Mouse (Mus musculus): ENCODE measurements around the gene Scamp1. TPM values are rescaled to one million over a fixed set of nuclear protein-coding genes. Genes with fewer than 3 reads are reported as not detected.
"Not testable (repeated sequence)": the region's sequence is repeated elsewhere in the genome, so short reads cannot be mapped to it uniquely, and the experiment has no call there.

Scamp1 gene
- total RNA-seq (2021): 10 to 100 TPM; 31.2 to 31.8 TPM
- long read RNA-seq, experiment 1, full-length matches to known transcripts: 68 of 80 reads
- long read RNA-seq, experiment 1, partial matches to known transcripts: 0 of 80 reads
- long read RNA-seq, experiment 1, other reads (novel, unspliced or antisense): 12 of 80 reads
- long read RNA-seq, experiment 2, full-length matches to known transcripts: 58 of 70 reads
- long read RNA-seq, experiment 2, partial matches to known transcripts: 5 of 70 reads
- long read RNA-seq, experiment 2, other reads (novel, unspliced or antisense): 7 of 70 reads

DNA sequence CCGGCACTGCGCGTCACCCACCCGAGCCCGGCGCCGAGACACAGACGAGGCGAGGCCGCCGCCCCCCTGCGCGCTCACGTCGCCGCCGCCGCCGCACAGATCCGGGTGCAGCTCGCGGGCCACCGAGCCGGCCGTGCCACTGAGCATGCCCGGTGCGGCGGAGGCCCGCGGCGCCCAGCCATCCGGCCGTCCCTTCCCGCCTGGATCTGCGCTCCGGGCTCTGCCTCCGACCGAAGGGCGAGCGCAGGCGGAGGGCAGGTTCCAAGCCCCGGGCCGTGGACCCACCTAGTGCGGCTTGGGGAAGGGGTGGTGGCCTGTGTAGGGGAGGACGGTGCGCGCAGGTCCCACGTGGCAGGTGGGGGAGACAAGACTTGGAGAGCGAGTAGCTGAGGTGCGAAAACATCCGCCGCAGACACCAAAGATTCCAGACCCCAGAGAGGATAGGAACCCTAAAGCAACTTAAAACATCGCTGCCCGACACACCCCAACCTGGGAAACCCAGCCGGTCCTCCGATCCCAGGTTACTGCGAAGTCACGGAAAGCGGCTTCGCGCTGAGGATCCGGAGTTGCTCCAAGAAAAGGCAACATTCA is at the start of gene Scamp1:
Gene Scamp1, minus strand, starts transcription at position 577 of the 591 bp plus-strand sequence.
- intact Hi-C loops (cut with DNase I): loop anchor here (2.0 kb wide), 1 partner anchor 73 kb away; the partner anchor contains the start of gene Ap3b1
- DNase-seq: peak; percentile 93 to 94

DNA sequence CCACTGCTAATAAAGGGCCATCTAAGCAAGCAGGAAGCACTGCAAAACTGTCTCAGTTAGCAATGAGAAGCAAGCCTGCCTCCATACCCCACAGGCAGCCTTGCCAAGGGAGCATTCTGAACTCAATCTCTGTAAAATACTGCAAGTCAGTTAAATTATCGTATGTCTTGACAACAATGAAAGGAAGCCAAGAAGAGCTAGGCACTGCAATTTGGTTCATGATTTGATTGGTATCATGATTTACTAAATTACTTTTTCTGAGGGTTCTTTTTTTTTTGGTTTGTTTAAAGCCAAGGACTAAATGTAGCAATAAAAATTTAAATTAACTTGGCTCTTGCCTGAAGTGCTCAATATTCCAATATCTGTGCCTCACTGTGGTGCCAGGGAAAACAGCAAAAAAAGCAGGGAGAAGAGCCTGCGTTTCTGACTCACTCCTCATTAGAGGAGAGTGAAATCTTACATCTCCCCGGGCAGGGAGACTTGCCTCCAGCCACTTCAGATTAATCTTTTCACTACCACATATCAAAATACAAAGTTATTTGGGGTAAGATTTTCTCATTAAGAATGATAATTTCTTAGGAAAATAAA is 44.8 kb upstream of the Scamp1 start:
- intact Hi-C loops (cut with DNase I): no loop called here
- no peak for DNase-seq

DNA sequence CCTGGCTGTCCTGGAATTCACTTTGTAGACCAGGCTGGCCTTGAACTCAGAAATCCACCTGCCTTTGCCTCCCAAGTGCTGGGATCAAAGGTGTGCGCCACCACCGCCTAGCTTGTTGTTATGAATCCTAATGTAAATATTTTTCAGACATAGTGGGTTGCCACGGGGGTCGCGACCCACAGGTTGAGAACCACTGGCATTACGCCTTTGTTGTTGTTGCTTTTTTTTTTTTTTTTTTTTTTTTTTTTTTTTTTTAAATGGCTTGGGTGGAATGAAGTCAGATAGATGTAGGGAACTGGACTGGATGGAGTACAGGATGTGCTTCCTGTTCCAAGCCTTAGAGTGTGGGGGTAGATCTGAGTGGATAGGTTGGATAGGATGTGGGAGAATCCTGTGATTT is 43.3 kb upstream of the Scamp1 start:
- intact Hi-C loops (cut with DNase I); DNase-seq: not testable (repeated sequence)

DNA sequence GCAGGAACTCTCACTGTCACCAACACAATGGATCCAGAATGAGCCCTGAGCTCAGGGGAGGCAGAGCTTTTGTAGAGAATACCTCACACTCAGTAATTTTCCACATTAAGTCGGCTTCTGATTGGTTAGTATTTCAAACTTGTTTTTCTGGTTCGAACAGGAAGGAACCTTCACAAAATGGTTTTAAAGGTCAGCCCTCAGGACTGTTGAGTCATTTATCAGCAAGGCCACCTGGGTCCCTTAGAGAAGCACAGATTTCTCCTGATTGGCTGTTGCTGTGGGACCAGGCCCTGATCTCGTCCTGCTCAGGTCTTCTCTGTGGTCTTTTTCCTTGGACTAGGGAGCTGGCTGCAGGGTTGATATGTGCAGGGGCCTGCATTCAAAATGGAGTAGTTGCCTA is 42.4 kb upstream of the Scamp1 start:
- no peak for DNase-seq
- intact Hi-C loops (cut with DNase I): no loop called here

DNA sequence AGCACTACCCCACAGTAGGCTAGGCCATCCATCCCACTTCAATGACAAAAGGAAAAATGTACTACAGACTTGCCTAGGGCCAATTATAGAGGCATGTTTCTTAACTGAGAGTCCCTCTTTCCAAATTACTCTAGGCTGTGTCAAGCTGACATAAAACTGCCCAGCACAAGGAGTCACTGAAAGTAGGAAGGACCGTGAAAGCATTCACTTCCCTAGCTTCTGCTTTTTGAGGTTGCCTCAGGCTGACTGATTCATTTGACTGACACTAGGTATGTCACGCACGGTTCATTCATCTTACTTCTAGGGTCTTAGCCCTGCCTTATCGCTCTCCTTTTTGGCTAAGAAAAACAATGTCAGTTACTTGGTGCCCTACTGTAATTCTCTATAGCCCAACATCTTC is 36.8 kb upstream of the Scamp1 start:
- intact Hi-C loops (cut with DNase I): no loop called here
- DNase-seq: no peak

DNA sequence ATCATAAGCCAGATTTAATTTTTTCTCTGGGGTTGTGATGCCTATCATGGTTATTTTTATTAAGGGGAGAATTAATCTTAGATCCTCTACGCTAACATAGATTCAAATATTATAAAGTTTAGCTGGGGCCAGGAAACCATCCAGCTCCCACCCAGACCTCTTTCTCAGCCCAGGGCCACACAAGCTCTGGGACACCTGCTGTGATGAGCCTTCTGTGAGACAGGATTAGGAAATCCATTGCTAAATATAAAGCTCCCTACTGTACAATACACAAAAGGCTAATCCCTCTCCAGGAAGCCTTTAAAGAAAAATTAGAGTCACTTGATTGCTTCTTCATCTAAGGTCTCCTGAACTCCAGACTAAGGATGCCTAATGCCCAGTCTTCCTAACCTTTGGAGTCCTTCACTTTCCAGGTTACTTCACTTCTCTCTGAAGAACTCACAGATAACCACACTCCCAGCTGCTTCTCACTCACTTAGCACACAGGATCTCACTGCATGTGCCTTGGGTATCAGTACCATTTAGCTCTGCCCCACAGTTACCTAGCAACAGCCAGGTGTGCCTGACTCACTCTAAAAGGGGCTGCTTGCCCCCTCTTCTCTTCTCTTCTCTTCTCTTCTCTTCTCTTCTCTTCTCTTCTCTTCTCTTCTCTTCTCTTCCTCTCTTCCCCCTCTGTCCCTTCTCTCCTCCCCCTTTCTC is 35.6 kb upstream of the Scamp1 start:
- DNase-seq: no peak
- intact Hi-C loops (cut with DNase I): no loop called here

DNA sequence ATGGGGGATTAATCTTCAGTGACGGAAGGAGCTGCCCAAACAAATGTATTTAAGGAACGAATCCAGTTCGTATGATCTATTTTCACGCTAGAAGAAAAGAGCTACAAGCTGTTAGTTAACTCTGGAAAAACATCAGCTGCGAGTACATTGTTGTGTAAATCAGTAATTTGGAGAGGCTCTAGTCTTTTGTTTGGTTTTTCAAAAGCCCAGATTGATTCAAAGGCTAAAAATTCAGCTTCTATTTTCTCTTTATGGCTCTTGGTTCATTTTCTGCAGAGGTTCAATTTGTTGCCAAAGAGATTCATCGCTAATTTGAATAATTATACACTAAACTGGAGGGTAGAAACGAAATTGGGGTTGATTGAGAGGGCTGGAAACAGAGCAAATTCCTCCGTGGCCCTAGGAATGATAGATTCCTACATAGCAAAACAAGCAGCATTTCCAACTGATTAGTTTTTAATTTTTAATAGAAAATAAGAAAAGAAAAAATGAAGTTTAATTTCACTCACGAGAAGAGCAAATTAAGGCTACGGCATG is 31.4 kb upstream of the Scamp1 start:
- intact Hi-C loops (cut with DNase I): no loop called here
- no peak for DNase-seq

DNA sequence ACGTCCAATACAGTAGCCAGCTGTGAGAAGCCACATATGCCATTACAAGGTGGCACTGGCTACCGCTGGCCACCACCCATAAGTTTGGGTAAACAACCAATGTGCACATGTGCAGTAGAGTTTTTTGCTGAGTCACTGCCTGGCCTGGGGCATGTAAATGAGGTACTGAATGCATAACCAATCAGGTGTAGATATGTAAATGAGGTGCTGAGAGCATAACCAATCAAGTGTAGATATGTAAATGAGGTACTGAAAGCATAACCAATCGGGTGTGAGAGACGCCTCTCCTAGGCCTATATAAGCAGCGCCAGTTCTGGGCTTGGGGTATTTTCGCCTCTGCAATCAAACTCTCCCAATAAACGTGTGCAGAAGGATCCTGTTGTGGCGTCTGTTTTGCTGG is 27.2 kb upstream of the Scamp1 start:
- intact Hi-C loops (cut with DNase I); DNase-seq: not testable (repeated sequence)

DNA sequence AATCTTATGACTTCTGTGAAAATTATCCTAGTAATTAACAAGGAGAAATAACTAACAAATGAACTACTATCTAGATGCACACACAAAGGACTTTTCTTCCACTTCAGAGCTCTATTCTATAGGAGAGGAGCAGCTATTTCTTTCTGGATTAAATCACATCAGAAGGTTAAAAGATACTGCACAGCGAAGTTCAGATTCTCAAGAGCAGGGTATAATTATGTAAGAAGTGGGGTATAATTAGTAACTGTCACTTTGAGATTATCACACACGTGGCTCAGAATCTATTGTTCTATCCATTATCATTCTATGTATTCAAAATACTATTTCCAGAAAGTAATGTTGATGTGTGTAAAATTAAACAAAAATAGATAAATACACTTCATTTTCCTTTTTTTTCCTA is 22.6 kb upstream of the Scamp1 start:
- intact Hi-C loops (cut with DNase I): no loop called here
- DNase-seq: no peak

DNA sequence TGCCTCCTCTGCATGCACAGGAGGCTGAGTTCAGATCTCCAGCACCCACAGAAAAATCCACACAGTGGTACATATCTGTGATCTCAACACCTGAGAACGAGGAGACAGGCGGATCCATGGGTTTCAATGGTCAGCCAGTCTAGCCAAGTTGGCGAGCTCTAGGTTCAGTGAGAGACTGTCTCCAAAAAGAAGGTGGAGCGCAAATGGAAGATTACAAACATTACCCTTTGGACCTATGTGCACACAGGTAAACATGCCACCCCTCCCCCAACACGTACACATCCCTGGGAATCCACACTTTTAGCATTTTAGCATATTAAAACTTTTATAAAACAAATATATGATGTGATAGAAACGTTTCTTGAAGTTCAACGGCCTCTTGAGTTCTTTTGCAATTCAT is 21.9 kb upstream of the Scamp1 start:
- DNase-seq: no peak
- intact Hi-C loops (cut with DNase I): no loop called here

DNA sequence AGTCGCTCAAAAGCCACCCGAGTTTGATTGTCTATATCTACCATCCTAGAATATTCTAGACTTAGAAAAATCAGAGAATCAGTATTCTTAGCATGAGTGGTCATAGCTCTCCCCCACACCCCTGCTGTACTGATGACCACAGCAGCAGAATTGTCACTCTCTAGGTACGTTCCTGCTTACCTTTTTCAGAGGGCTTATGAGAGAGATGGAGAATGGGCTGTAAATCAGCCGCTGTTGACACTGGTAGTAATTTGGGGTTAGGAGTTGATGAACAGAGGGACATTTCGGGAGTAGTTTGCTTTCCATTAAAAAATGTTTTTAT is 21.3 kb upstream of the Scamp1 start:
- DNase-seq: no peak
- intact Hi-C loops (cut with DNase I): no loop called here

DNA sequence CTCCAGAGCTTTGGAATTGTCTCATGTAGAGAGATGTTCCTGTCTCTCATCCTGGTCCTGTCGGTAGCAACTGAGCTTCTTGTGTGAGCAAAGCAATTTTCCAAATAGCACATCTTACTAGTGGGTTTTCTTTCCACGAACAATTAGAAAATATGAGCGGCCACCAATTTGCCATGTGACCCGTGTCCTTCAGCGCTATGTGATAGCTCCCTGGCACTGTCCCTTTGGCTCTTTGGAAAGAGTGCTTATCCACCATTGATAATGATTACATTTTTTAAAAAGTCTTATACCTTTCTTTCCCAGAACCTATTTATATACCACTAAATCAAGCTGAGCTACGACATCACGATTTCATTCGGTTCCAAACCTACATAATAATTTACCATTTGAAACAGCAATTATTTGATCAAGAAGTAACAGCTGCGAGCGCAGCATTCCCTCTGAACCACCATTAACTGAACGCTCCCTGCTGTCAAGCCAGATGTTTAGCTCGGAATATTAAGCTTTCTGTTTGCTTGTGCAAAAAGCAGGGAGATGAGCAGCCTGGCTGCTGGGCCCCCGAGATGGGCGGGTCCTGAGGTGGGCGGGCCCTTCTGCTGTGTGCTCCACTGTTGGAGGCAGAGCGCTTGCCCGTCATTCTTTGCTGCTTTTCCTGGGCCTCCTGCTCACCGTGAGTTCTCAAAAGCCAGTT is 20.8 kb upstream of the Scamp1 start:
- intact Hi-C loops (cut with DNase I): no loop called here
- peak; percentile 20 to 42 for DNase-seq

DNA sequence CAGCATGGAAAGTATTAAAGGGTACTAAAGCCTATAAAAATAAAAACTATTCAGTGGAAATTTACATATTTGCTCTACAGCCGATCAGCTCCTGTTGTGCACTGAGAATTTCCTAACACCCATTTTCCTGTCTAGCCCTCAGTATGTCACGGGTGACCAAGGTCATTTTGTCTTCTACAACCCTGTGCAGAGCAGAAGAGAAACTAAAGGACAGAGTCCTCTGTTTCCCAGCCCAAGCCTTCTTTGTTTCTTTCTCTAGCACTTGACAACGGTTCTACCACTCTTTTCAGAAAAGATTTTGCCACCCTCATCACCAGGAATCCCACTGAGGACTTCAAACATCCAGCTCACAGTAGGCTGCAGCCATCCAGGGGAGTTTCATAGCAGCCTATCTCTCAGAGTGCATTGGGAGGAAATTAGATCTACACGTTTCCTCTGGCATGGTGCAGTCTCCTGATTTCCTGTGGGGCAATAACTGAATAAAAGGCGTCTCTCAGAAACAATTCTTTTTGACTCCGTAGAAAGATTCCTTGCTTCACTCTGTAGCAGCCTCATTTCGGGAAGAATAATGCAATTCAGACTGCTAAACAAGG is 15.4 kb upstream of the Scamp1 start:
- intact Hi-C loops (cut with DNase I): no loop called here
- no peak for DNase-seq

DNA sequence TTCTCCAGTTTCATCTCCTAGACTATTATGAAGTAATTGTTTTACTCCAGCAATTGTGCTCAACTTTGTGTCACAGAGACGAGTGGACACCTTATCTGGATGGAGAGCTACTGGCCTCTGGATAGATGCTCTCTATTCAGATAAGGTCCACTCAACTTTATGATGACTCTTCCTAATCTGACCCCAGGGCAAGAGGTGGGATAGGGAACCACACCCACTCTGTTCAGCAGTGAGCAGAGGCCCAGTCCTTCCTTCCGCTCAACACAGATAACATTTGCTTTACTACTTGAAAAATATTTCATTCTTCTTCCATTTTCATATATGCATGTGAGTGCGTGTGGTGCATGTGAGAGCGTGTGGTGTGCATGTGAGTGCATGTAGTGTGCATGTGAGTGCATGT is 14.6 kb upstream of the Scamp1 start:
- DNase-seq: no peak
- intact Hi-C loops (cut with DNase I): no loop called here

DNA sequence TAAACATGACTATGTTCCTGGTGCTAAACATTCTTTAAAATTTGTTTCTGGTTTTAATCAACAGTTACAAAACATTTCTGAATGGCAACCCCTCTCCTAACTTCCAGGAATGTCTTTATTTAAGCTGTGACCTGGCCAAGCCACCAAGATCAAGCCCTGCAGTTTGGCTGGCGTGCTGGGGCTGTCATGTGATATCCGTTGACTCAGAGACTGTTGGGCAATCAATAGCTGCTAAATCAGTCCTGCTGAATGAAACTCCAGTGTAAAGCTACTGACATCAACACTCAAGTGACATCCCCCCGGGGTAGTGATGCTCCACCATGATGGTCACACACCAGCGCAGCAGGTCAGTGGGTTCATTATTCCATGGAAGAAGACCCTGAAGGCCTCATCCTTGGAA is 12.7 kb upstream of the Scamp1 start:
- DNase-seq: peak; percentile 9 to 11
- intact Hi-C loops (cut with DNase I): no loop called here

DNA sequence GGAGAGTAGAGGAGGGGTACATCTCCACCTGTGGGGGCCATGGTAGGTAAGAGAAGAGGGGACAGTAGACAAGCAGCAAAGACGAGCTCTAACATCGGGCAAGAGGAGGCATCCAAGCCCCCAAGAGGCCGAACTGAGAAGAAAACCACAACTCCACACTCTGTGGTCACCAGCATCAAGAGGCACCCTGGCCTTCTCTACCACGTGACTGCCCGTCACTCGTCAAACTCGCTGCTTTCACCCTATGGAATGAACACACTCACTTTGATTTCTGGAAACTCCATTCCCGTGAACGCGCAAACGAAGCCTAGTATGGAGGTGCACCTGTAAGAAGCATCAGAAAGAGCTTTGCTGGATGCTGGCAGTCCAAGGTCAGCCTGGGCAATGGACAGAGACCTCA is 10.7 kb upstream of the Scamp1 start:
- intact Hi-C loops (cut with DNase I): no loop called here
- DNase-seq: no peak

DNA sequence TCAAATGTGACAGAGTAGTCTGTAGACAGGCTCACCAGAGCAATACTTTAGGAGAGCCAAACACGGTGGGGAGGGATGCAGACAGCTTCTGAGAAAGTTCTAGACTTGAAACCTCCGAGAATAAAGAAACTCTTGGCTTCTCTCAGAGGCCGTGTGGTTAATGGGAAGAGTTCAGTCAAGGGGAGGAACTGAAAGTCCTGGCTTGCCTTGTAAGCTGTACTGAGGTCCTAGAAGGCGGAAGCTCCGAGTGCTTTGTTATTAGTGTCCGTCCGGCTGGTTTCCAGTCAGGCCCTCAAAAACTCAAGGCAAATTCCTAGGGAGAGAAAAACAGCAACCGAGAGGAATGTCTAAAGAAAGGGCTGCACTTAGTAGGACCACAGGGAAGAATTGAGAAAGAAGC is 10.3 kb upstream of the Scamp1 start:
- intact Hi-C loops (cut with DNase I): no loop called here
- no peak for DNase-seq

DNA sequence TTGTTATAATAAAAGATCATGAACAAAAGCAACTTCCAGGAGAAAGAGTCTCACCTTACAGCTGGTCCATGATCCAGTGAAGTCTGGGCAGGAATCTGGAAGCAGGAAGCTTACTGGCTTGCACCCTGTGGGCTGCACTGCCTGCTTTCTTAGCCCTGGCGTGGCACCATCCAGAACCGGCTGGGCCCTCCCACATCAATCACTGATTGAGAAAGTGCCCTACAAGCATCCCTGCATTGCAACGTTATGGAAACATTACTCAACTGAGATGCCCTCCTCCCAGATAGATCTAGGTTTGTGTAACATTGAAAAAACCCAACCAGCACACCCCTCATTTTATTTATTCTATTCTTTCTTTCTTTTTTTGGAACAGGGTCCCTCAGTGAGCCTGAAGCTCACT is 9.2 kb upstream of the Scamp1 start:
- DNase-seq: no peak
- intact Hi-C loops (cut with DNase I): no loop called here

DNA sequence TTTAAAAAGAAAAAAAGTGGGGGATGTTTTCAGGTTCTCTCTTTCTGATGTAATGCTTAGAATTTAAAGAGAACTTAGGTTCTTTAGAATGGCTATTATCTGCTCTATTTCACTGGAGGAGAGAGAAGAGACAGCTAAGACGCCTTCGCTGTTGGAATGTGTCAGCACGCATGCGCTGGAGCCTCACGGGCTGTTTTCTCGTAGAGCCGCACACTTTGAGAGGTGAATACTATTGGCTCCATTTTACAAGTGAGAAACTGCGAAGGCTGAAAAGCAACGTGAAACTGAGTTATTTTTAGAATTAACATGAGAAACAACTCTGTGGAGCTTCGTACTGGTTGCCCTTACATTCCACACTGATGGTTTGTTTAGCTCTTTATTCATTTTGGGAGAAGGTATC is 8.3 kb upstream of the Scamp1 start:
- no peak for DNase-seq
- intact Hi-C loops (cut with DNase I): no loop called here

DNA sequence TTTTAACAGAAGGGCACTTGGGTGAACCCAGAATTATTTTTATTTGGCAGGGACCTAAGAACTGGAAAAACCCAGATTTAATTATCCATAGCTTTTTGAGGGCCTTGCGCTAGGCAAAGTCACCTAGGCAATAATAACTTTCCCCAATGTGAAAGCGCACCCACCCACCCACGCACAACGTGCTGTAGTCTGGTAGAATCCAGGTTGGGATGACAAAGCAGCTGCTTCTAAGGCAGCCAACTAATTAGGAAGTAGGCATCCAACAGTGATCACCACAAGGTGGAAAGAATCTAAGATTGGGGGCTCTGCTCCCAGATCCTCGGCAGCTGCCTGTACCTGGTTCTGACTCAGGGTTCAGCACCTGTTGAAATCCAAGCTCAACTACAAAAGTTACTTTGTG is 538 bp upstream of the Scamp1 start:
- DNase-seq: no peak
- intact Hi-C loops (cut with DNase I): no loop called here
